Mouse (Mus musculus) ES-E14 (cell line): ENCODE measurements around the gene Sf3b5.

Experiments used
- CHD2 ChIP-seq: IDR thresholded peaks from 2 replicates; pipeline ENCODE4 v1.6.1; 2014; ENCODE audit warnings: mild to moderate bottlenecking, low read depth, low read length, inconsistent platforms
- HCFC1 ChIP-seq: IDR thresholded peaks from 2 replicates; pipeline ENCODE4 v1.6.1; 2012; ENCODE audit warnings: low read length, inconsistent platforms, borderline replicate concordance; ENCODE audit not compliant: insufficient read depth

DNA sequence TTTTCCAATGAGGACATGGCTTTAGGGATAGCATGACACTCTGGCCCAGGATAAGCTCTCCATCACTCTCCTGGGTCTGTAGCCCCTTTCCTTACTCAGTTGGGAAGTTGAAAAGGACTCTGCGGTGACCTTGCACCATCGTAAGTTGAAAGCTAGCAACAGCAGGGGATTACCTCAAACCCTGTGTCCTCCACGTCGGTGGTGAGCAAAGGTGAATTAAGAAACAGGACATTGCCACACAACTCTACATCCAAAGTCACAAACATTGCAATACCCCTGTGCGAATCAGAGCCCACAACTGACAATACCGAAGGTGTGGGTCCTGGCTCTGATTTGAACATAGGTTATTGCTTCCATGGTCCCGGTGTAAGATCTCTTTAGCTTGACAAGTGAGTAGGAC is 29.2 kb upstream of the Sf3b5 start:
- TF ChIP-seq HCFC1 (no peak), CHD2 (no peak)
